13 mouse cellular contexts compared by ENCODE assay signal in the genomic region with DNA sequence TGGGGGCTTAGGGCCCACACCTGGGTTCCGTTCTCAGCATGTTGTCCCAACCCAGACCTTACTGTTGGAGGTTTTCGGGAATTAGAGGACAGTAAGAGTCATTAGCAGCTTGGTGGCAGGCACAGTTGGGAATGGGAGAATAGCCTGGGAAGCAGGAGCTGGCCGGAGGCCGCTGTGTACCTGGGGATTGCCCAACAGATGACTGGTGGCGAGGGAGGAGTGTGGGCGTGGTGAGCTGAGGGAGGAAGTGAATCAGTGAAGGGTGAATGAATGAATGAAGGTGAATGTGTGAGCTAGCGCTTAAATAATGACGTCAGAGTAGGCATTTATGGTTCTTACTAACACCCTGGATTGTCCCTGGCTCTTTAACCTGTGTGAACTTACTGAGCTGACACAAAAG. TPM values are rescaled to one million over a fixed set of nuclear protein-coding genes. Genes with fewer than 3 reads are reported as not detected.
A peak's percentile ranks its signal among the peaks of the same experiment; 100 is the strongest.
DNase-seq lines count a peak whose midpoint lies in the region; ATAC-seq and TF ChIP-seq lines count a peak whose summit lies in the region.
"Had no signal": no experiment of that assay in that cellular context is flagged by ENCODE, and none has a peak within 500 bp of the region (broad histone marks: within the 10 kb centered on the region; RNA-seq: fewer than 3 reads in every experiment).

No protein-coding gene starts in this region.

- ATAC-seq in heart, embryonic 11.5 days (replicated peaks; ENCODE audit: insufficient number of reproducible peaks, low FRiP score, low TSS enrichment), result no peak
- ATAC-seq in kidney, postnatal 0 days (replicated peaks; ENCODE audit: low FRiP score, low read depth), result no peak

- TF ChIP-seq CTCF in kidney, postnatal 0 days (IDR thresholded peaks at IDR 0.05; ENCODE audit: low read depth), result no peak

- H3K4me2 ChIP-seq in heart, embryonic 11.5 days, result no peak overlapping the region
- H3K4me2 ChIP-seq in kidney, postnatal 0 days (ENCODE audit: low read length), result no peak overlapping the region
- H3K4me2 ChIP-seq: limb, embryonic 12.5 days had no signal

- no peak overlapping the region for H3K4me3 ChIP-seq in heart, embryonic 11.5 days (ENCODE audit: low read depth, low read length)
- no peak overlapping the region for H3K4me3 ChIP-seq in kidney, postnatal 0 days (replicated peaks; ENCODE audit: low read depth, low read length)
- no peak overlapping the region for H3K4me3 ChIP-seq in ES-E14 (ENCODE audit: insufficient read depth in 1 of 2, low read depth in 1 of 2, low read length in 2 of 2, poor library complexity in 1 of 2, severe bottlenecking in 1 of 2)
- H3K4me3 ChIP-seq: limb, embryonic 12.5 days; megakaryocyte, embryonic 14.5 days had no signal

- peaks cover 32% of the 10 kb centered on the region for H3K4me1 ChIP-seq in heart, embryonic 11.5 days (ENCODE audit: control insufficient read depth, insufficient read depth, low read length)
- peaks cover 29% of the 10 kb centered on the region for H3K4me1 ChIP-seq in kidney, postnatal 0 days (replicated peaks; ENCODE audit: insufficient read depth, low read length)
- peaks cover 11 to 53% of the 10 kb centered on the region in 2 experiments for H3K4me1 ChIP-seq in ES-E14 (ENCODE audit: control insufficient read depth in 2 of 2, insufficient read depth in 2 of 2, low read length in 2 of 2, poor library complexity in 1 of 2)

- H3K9ac ChIP-seq in heart, embryonic 11.5 days (ENCODE audit: low read depth, low read length), result no peak overlapping the region
- no peak overlapping the region for H3K9ac ChIP-seq in kidney, postnatal 0 days (ENCODE audit: low read depth, low read length)
- peak overlapping the region; percentile 13; the same call in 1 of the 2 replicates for H3K9ac ChIP-seq in ES-E14 (ENCODE audit: insufficient read depth, low read depth, low read length, poor library complexity, severe bottlenecking)
- H3K9ac ChIP-seq: limb, embryonic 12.5 days had no signal

- 0 out of 2 replicates have a peak overlapping the region, but pooled peaks have one; percentile 84 for H3K27ac ChIP-seq in heart, embryonic 11.5 days (ENCODE audit: low read depth, low read length)
- peak overlapping the region; percentile 89 for H3K27ac ChIP-seq in kidney, postnatal 0 days
- no peak overlapping the region; the same call in 1 of the 2 replicates for H3K27ac ChIP-seq in ES-E14 (ENCODE audit: insufficient read depth, low read depth, low read length, poor library complexity, severe bottlenecking)

- in situ Hi-C loops in ES-E14 (cut with MboI; ENCODE audit: low sequenced_read_pairs in 2 of 2, unreplicated experiment in 2 of 2), result loop anchor here in 1 of 2 experiments (5.0 kb wide), 1 partner anchor 85 kb away; no protein-coding TSS in a partner anchor

- H3K9me3 ChIP-seq in heart, embryonic 11.5 days (replicated peaks; ENCODE audit: control insufficient read depth, low read length), result no peaks in the 10 kb centered on the region
- H3K9me3 ChIP-seq in kidney, postnatal 0 days (replicated peaks; ENCODE audit: low read length), result no peaks in the 10 kb centered on the region
- no peaks in the 10 kb centered on the region for H3K9me3 ChIP-seq in ES-E14 (ENCODE audit: control insufficient read depth, insufficient read depth, low read depth, low read length)
- H3K9me3 ChIP-seq: limb, embryonic 12.5 days; megakaryocyte, embryonic 14.5 days had no signal

- H3K27me3 ChIP-seq in heart, embryonic 11.5 days (ENCODE audit: control insufficient read depth, insufficient read depth, low read length), result peaks cover 4% of the 10 kb centered on the region; the same call in 1 of the 2 replicates
- no peaks in the 10 kb centered on the region for H3K27me3 ChIP-seq in kidney, postnatal 0 days (ENCODE audit: insufficient read depth, low read length)

- WGBS in heart, embryonic 11.5 days (ENCODE audit: insufficient replicate concordance), result 86% methylated on average over 8 of the region's 8 CpGs
- 81% methylated on average over 8 of the region's 8 CpGs for WGBS in kidney, postnatal 0 days

- H3K36me3 ChIP-seq in heart, embryonic 11.5 days (ENCODE audit: control insufficient read depth, insufficient read depth, low read length), result no peaks in the 10 kb centered on the region
- H3K36me3 ChIP-seq in kidney, postnatal 0 days (ENCODE audit: insufficient read depth, low read length), result no peaks in the 10 kb centered on the region
- no peaks in the 10 kb centered on the region for H3K36me3 ChIP-seq in ES-E14 (ENCODE audit: control insufficient read depth, insufficient read depth, low read length, poor library complexity, severe bottlenecking)
- H3K36me3 ChIP-seq: limb, embryonic 12.5 days had no signal

- no peak for DNase-seq in heart, adult 9 months (ENCODE audit: low spot score in 2 of 2)
- no peak for DNase-seq in kidney, postnatal 0 days (ENCODE audit: low spot score)
- no peak for DNase-seq in kidney, postnatal 10 days
- DNase-seq in ES-E14 (ENCODE audit: low read depth, low spot score), result no peak
- DNase-seq in lung, postnatal 36 days, result peak; percentile 61
- DNase-seq in testis, postnatal 10 days (ENCODE audit: low spot score), result no peak
- no peak for DNase-seq in Muller cell, postnatal 12 days (ENCODE audit: inconsistent ontology term)
- DNase-seq: adrenal gland, adult 8-10 months; kidney, adult 11 months had no signal

TF ChIP-seq in ES-E14, 5 proteins besides CTCF, POLR2A, EP300 and RAD21:
- TF ChIP-seq HCFC1 (IDR thresholded peaks at IDR 0.05; ENCODE audit: borderline replicate concordance, insufficient read depth, low read length) (no peak), MAFK (IDR thresholded peaks at IDR 0.05; ENCODE audit: insufficient read depth, low read depth, low read length) (no peak), CHD2 (IDR thresholded peaks at IDR 0.05; ENCODE audit: low read depth, low read length) (no peak)
TF ChIP-seq in ES-E14: peak in this region for 0.

RNA-seq across cellular contexts. Expression of gene Epha2, which starts 23.9 kb away (rescaled TPM):
- polyA plus RNA-seq in heart, embryonic 11.5 days (2014; fragmentation: Nextera tagmentation; extraction: Ambion mirVana), result 3.1 and 3.6 TPM in 2 replicates
- 5.6 and 5.8 TPM in 2 replicates for polyA plus RNA-seq in kidney, postnatal 0 days (2015; fragmentation: Nextera tagmentation; extraction: Ambion mirVana)
- total RNA-seq in ES-E14 (2012; rRNA removed), result 256 and 507 TPM in 2 replicates

RNA-seq across cellular contexts. Expression of gene Arhgef19, which starts 37.9 kb away (rescaled TPM):
- polyA plus RNA-seq in heart, embryonic 11.5 days (2014; fragmentation: Nextera tagmentation; extraction: Ambion mirVana), result 1.2 and 1.3 TPM in 2 replicates
- 5.2 and 5.7 TPM in 2 replicates for polyA plus RNA-seq in kidney, postnatal 0 days (2015; fragmentation: Nextera tagmentation; extraction: Ambion mirVana)
- 1.7 and 2.3 TPM in 2 replicates for total RNA-seq in ES-E14 (2012; rRNA removed)
- total RNA-seq: common myeloid progenitor, adult 5-6 weeks had no signal
